Mouse (Mus musculus): ENCODE results near the gene Accsl. TPM values are rescaled to one million over a fixed set of nuclear protein-coding genes. Genes with fewer than 3 reads are reported as not detected.
A peak's percentile ranks its signal among the peaks of the same experiment; 100 is the strongest.

The Accsl gene
- polyA plus RNA-seq, 1 experiment = 0.06 TPM

GRCm38 (mm10) chr2:93822045-93822749 lies 46.8 kb downstream of the Accsl start, which contains the start of gene Ext2:
Gene Ext2, minus strand, starts transcription at chr2:93822568.
- H3K4me3 ChIP-seq = peak within 1 kb of the TSS; percentile 57
- TF ChIP-seq POLR2AphosphoS2 (IDR thresholded peaks at IDR 0.05; ENCODE audit: insufficient read length, low read depth) (peak; percentile 74), POLR2A (IDR thresholded peaks at IDR 0.05; ENCODE audit: insufficient read length, low read depth) (peak; percentile 82), MAX (IDR thresholded peaks at IDR 0.05; ENCODE audit: low read depth) (peak; percentile 59), REST (IDR thresholded peaks at IDR 0.05; ENCODE audit: insufficient read depth, insufficient read length) (no peak), SRF (IDR thresholded peaks at IDR 0.05; ENCODE audit: control insufficient read depth, insufficient read length, low read depth) (no peak), TCF3 (IDR thresholded peaks at IDR 0.05; ENCODE audit: insufficient read length, low read depth) (no peak), MYOD1 (IDR thresholded peaks at IDR 0.05; ENCODE audit: control insufficient read depth in 1 of 3, insufficient read length in 2 of 3, low read depth in 2 of 3) (peak in 1 of 3 experiments; percentile 42), MYOG (IDR thresholded peaks at IDR 0.05; ENCODE audit: control insufficient read depth in 1 of 3, insufficient read depth in 1 of 3, insufficient read length in 2 of 3, low read depth in 2 of 3) (peak in 2 of 3 experiments; percentile 4 to 56), USF1 (IDR thresholded peaks at IDR 0.05; ENCODE audit: low read depth) (peak; percentile 75)
- peak within 1 kb of the TSS; percentile 84 for H3K4me2 ChIP-seq (ENCODE audit: low read depth)
- H3K36me3 ChIP-seq (ENCODE audit: control insufficient read depth, insufficient read depth) = no peaks in the 10 kb centered on the region
- peak within 1 kb of the TSS; percentile 95 for H3ac ChIP-seq (ENCODE audit: control insufficient read depth, insufficient read length)
- no peaks in the 10 kb centered on the region for H3K27me3 ChIP-seq (ENCODE audit: control insufficient read depth, insufficient read depth, insufficient read length)
- peaks cover 7% of the 10 kb centered on the region for H3K79me2 ChIP-seq (ENCODE audit: control insufficient read depth, insufficient read depth)

GRCm38 (mm10) chr2:93817791-93818190 lies 51.2 kb downstream of the Accsl start:
- Histone ChIP-seq H3K4me3 (no peak overlapping the region), H3K36me3 (ENCODE audit: control insufficient read depth, insufficient read depth) (no peaks in the 10 kb centered on the region), H3K4me2 (ENCODE audit: low read depth) (no peak overlapping the region), H3K27me3 (ENCODE audit: control insufficient read depth, insufficient read depth, insufficient read length) (no peaks in the 10 kb centered on the region), H3K79me2 (ENCODE audit: control insufficient read depth, insufficient read depth) (peaks cover 7% of the 10 kb centered on the region), H3ac (ENCODE audit: control insufficient read depth, insufficient read length) (no peak overlapping the region)
- no peak for TF ChIP-seq MAX (IDR thresholded peaks at IDR 0.05; ENCODE audit: low read depth)
- TF ChIP-seq MYOD1 (IDR thresholded peaks at IDR 0.05; ENCODE audit: control insufficient read depth in 1 of 3, insufficient read length in 2 of 3, low read depth in 2 of 3) = no peak
- no peak for TF ChIP-seq TCF3 (IDR thresholded peaks at IDR 0.05; ENCODE audit: insufficient read length, low read depth)
- TF ChIP-seq REST (IDR thresholded peaks at IDR 0.05; ENCODE audit: insufficient read depth, insufficient read length) = no peak
- no peak for TF ChIP-seq POLR2A (IDR thresholded peaks at IDR 0.05; ENCODE audit: insufficient read length, low read depth)
- no peak for TF ChIP-seq POLR2AphosphoS2 (IDR thresholded peaks at IDR 0.05; ENCODE audit: insufficient read length, low read depth)

GRCm38 (mm10) chr2:93813343-93813742 lies 55.6 kb downstream of the Accsl start:
- H3K27me3 ChIP-seq (ENCODE audit: control insufficient read depth, insufficient read depth, insufficient read length) = no peaks in the 10 kb centered on the region
- TF ChIP-seq MYOG (IDR thresholded peaks at IDR 0.05; ENCODE audit: control insufficient read depth in 1 of 3, insufficient read depth in 1 of 3, insufficient read length in 2 of 3, low read depth in 2 of 3) = no peak
- no peak for TF ChIP-seq POLR2A (IDR thresholded peaks at IDR 0.05; ENCODE audit: insufficient read length, low read depth)
- H3K4me3 ChIP-seq = no peak overlapping the region
- peaks cover 9% of the 10 kb centered on the region for H3K36me3 ChIP-seq (ENCODE audit: control insufficient read depth, insufficient read depth)
- no peaks in the 10 kb centered on the region for H3K79me2 ChIP-seq (ENCODE audit: control insufficient read depth, insufficient read depth)
- no peak overlapping the region for H3K4me2 ChIP-seq (ENCODE audit: low read depth)
- no peak overlapping the region for H3ac ChIP-seq (ENCODE audit: control insufficient read depth, insufficient read length)

- Histone ChIP-seq H3K27me3 (ENCODE audit: control insufficient read depth, insufficient read depth, insufficient read length) (no peaks in the 10 kb centered on the region), H3K4me2 (ENCODE audit: low read depth) (no peak overlapping the region), H3K36me3 (ENCODE audit: control insufficient read depth, insufficient read depth) (peaks cover 12% of the 10 kb centered on the region), H3ac (ENCODE audit: control insufficient read depth, insufficient read length) (no peak overlapping the region), H3K79me2 (ENCODE audit: control insufficient read depth, insufficient read depth) (no peaks in the 10 kb centered on the region), H3K4me3 (no peak overlapping the region)
- TF ChIP-seq MAX (IDR thresholded peaks at IDR 0.05; ENCODE audit: low read depth) (no peak), CEBPB (IDR thresholded peaks at IDR 0.05; ENCODE audit: insufficient read depth, poor library complexity, severe bottlenecking) (no peak), MYOG (IDR thresholded peaks at IDR 0.05; ENCODE audit: control insufficient read depth in 1 of 3, insufficient read depth in 1 of 3, insufficient read length in 2 of 3, low read depth in 2 of 3) (no peak), SRF (IDR thresholded peaks at IDR 0.05; ENCODE audit: control insufficient read depth, insufficient read length, low read depth) (no peak), TCF3 (IDR thresholded peaks at IDR 0.05; ENCODE audit: insufficient read length, low read depth) (no peak), USF1 (IDR thresholded peaks at IDR 0.05; ENCODE audit: low read depth) (no peak), POLR2AphosphoS2 (IDR thresholded peaks at IDR 0.05; ENCODE audit: insufficient read length, low read depth) (no peak), REST (IDR thresholded peaks at IDR 0.05; ENCODE audit: insufficient read depth, insufficient read length) (no peak), POLR2A (IDR thresholded peaks at IDR 0.05; ENCODE audit: insufficient read length, low read depth) (no peak), TCF12 (IDR thresholded peaks at IDR 0.05; ENCODE audit: insufficient read depth, poor library complexity, severe bottlenecking) (no peak), MYOD1 (IDR thresholded peaks at IDR 0.05; ENCODE audit: control insufficient read depth in 1 of 3, insufficient read length in 2 of 3, low read depth in 2 of 3) (no peak), E2F4 (IDR thresholded peaks at IDR 0.05; ENCODE audit: insufficient read depth) (no peak)
Measured at GRCm38 (mm10) chr2:93811812-93812211, 57.1 kb downstream of the Accsl start.

GRCm38 (mm10) chr2:93809931-93810330 lies 59.0 kb downstream of the Accsl start:
- Histone ChIP-seq H3K4me2 (ENCODE audit: low read depth) (no peak overlapping the region), H3K79me2 (ENCODE audit: control insufficient read depth, insufficient read depth) (no peaks in the 10 kb centered on the region), H3K36me3 (ENCODE audit: control insufficient read depth, insufficient read depth) (peaks cover 12% of the 10 kb centered on the region), H3K27me3 (ENCODE audit: control insufficient read depth, insufficient read depth, insufficient read length) (no peaks in the 10 kb centered on the region), H3K4me3 (no peak overlapping the region), H3ac (ENCODE audit: control insufficient read depth, insufficient read length) (no peak overlapping the region)
- no peak for TF ChIP-seq SRF (IDR thresholded peaks at IDR 0.05; ENCODE audit: control insufficient read depth, insufficient read length, low read depth)
- no peak for TF ChIP-seq MYOD1 (IDR thresholded peaks at IDR 0.05; ENCODE audit: control insufficient read depth in 1 of 3, insufficient read length in 2 of 3, low read depth in 2 of 3)
- no peak for TF ChIP-seq E2F4 (IDR thresholded peaks at IDR 0.05; ENCODE audit: insufficient read depth)
